Mouse (Mus musculus): Measurements from ENCODE around the gene Cyp2c23.

Gene Cyp2c23

GRCm38 (mm10) chr19:44028972-44029371 lies at the start of gene Cyp2c23:
TSS of gene Cyp2c23 (minus strand) at chr19:44029208.
- no peak for DNase-seq (ENCODE audit: low spot score)

- no peak for DNase-seq (ENCODE audit: low spot score)
These were observed 48.0 kb upstream of the Cyp2c23 start for GRCm38 (mm10) chr19:44077024-44077423.

GRCm38 (mm10) chr19:44076457-44076856 lies 47.4 kb upstream of the Cyp2c23 start:
- DNase-seq (ENCODE audit: low spot score), result no peak

GRCm38 (mm10) chr19:44074986-44075385 lies 46.0 kb upstream of the Cyp2c23 start:
- DNase-seq (ENCODE audit: low spot score), result no peak

- peak; percentile 3 for DNase-seq (ENCODE audit: low spot score)
These were observed 42.2 kb upstream of the Cyp2c23 start for GRCm38 (mm10) chr19:44071166-44071565.

- DNase-seq (ENCODE audit: low spot score), result no peak
These were observed 40.9 kb upstream of the Cyp2c23 start for GRCm38 (mm10) chr19:44069914-44070232.

GRCm38 (mm10) chr19:44069121-44069913 lies 40.3 kb upstream of the Cyp2c23 start, which contains the start of gene Erlin1:
TSS of gene Erlin1 (minus strand) at chr19:44069785.
- DNase-seq (ENCODE audit: low spot score), result peak; percentile 91

GRCm38 (mm10) chr19:44068232-44068631 lies 39.2 kb upstream of the Cyp2c23 start:
- no peak for DNase-seq (ENCODE audit: low spot score)

GRCm38 (mm10) chr19:44067323-44068049 lies 38.5 kb upstream of the Cyp2c23 start:
- no peak for DNase-seq (ENCODE audit: low spot score)

GRCm38 (mm10) chr19:44064734-44065133 lies 35.7 kb upstream of the Cyp2c23 start:
- no peak for DNase-seq (ENCODE audit: low spot score)

GRCm38 (mm10) chr19:44063773-44064172 lies 34.8 kb upstream of the Cyp2c23 start:
- DNase-seq (ENCODE audit: low spot score), result no peak

GRCm38 (mm10) chr19:44060226-44060625 lies 31.2 kb upstream of the Cyp2c23 start:
- no peak for DNase-seq (ENCODE audit: low spot score)

GRCm38 (mm10) chr19:44055173-44055826 lies 26.3 kb upstream of the Cyp2c23 start:
- DNase-seq (ENCODE audit: low spot score), result no peak

GRCm38 (mm10) chr19:44050388-44050787 lies 21.4 kb upstream of the Cyp2c23 start:
- DNase-seq (ENCODE audit: low spot score), result no peak

GRCm38 (mm10) chr19:44049282-44049681 lies 20.3 kb upstream of the Cyp2c23 start:
- DNase-seq (ENCODE audit: low spot score), result no peak

- no peak for DNase-seq (ENCODE audit: low spot score)
These were observed 16.8 kb upstream of the Cyp2c23 start for GRCm38 (mm10) chr19:44045847-44046246.

GRCm38 (mm10) chr19:44042121-44042520 lies 13.1 kb upstream of the Cyp2c23 start:
- DNase-seq (ENCODE audit: low spot score), result no peak

GRCm38 (mm10) chr19:44033396-44033795 lies 4.4 kb upstream of the Cyp2c23 start:
- DNase-seq (ENCODE audit: low spot score), result no peak

GRCm38 (mm10) chr19:44032046-44032744 lies 3.2 kb upstream of the Cyp2c23 start:
- no peak for DNase-seq (ENCODE audit: low spot score)

GRCm38 (mm10) chr19:44030024-44030423 lies 1.0 kb upstream of the Cyp2c23 start:
- DNase-seq (ENCODE audit: low spot score), result no peak

- DNase-seq (ENCODE audit: low spot score), result no peak
These were observed 2.0 kb downstream of the Cyp2c23 start for GRCm38 (mm10) chr19:44026956-44027530.
